Mouse (Mus musculus) adrenal gland, adult 18-20 months (tissue): ENCODE results near the gene Kansl3. TPM values are rescaled to one million over a fixed set of nuclear protein-coding genes. Genes with fewer than 3 reads are reported as not detected.

Experiments used
- DNase-seq, 2 experiments: peaks; one replicate each; pipeline ENCODE4 v3.0.0; 2021 to 2022; ENCODE audit warnings: low spot score in 2 of 2
- microRNA-seq, 2 experiments: library from miRNA; unstranded; fragments of <30 nt; microRNA quantifications; one replicate each; pipeline ENCODE4 v1.2.0; 2021; ENCODE audit warnings: borderline number of aligned reads in 2 of 2
- total RNA-seq, 2 experiments: library from RNA; stranded (reverse); gene quantifications; 1 replicate in 1 of 2; 2 replicates in 1 of 2; pipeline ENCODE4 v1.2.3; 2021

Gene Kansl3
- total RNA-seq, 2 experiments from 2014 or later = 97.7 to 107 TPM

GRCm38 (mm10) chr1:36296466-36297149 is 72.4 kb downstream of the Kansl3 start:
- DNase-seq = no peak

- no peak for DNase-seq
Observed at GRCm38 (mm10) chr1:36294402-36294801, 74.6 kb downstream of the Kansl3 start.

GRCm38 (mm10) chr1:36293470-36293869 is 75.5 kb downstream of the Kansl3 start:
- DNase-seq = no peak

Small RNA genes lying within 50 kb of the gene (microRNA-seq; reads per million reads assigned to microRNA genes)
- gene Mir6898 = 1.4 to 3.1 reads per million in 2 experiments

Other genes starting within 250 kb of the Kansl3 start
- gene Uggt1, start 124.5 kb downstream of the Kansl3 start, total RNA-seq = 10 to 100 TPM; 37.4 to 46.4 TPM
- gene Neurl3, start 94.5 kb downstream of the Kansl3 start, total RNA-seq = 10 to 100 TPM in 1 of 2 experiments, 1 to 10 TPM in 1; 4.7 to 12.9 TPM
- 1 to 10 TPM; 6.3 to 7.9 TPM for gene Arid5a, start 61.4 kb downstream of the Kansl3 start, total RNA-seq
- gene Fer1l5, start 3.1 kb upstream of the Kansl3 start, total RNA-seq = under 1 TPM in 1 of 2 experiments, not detected in 1; 0.16 TPM
- gene Lman2l, start 76.1 kb upstream of the Kansl3 start, total RNA-seq = 10 to 100 TPM; 48.6 to 62.1 TPM
- 1 to 10 TPM; 3.6 to 5.9 TPM for gene Cnnm4, start 102.4 kb upstream of the Kansl3 start, total RNA-seq
- 10 to 100 TPM; 20.8 to 28.9 TPM for gene Cnnm3, start 142.7 kb upstream of the Kansl3 start, total RNA-seq
- gene Ankrd23, start 167.7 kb upstream of the Kansl3 start, total RNA-seq = 10 to 100 TPM; 10.3 to 10.6 TPM
- not detected for gene Gm42417, start 170.2 kb upstream of the Kansl3 start, total RNA-seq
- gene Ankrd39, start 178.3 kb upstream of the Kansl3 start, total RNA-seq = 10 to 100 TPM; 11.0 to 11.1 TPM
- gene Sema4c, start 189.2 kb upstream of the Kansl3 start, total RNA-seq = 10 to 100 TPM; 13.7 to 15.8 TPM